Mouse (Mus musculus) inflammation-experienced regulatory T-cells, adult 16 weeks (primary cell): Measurements from ENCODE around the gene Snta1. TPM values are rescaled to one million over a fixed set of nuclear protein-coding genes. Genes with fewer than 3 reads are reported as not detected.

Experiments
- polyA plus RNA-seq: library from polyadenylated mRNA; unstranded; fragments of 100-300 nt; shearing (Covaris generic); gene quantifications from one replicate; pipeline ENCODE4 v1.2.1, GENCODE M21; 2017

Snta1 gene
- not detected for polyA plus RNA-seq

GRCm38 (mm10) chr2:154407643-154408445 is at the start of gene Snta1:
Gene Snta1 (minus strand): TSS chr2:154408099.

DNA sequence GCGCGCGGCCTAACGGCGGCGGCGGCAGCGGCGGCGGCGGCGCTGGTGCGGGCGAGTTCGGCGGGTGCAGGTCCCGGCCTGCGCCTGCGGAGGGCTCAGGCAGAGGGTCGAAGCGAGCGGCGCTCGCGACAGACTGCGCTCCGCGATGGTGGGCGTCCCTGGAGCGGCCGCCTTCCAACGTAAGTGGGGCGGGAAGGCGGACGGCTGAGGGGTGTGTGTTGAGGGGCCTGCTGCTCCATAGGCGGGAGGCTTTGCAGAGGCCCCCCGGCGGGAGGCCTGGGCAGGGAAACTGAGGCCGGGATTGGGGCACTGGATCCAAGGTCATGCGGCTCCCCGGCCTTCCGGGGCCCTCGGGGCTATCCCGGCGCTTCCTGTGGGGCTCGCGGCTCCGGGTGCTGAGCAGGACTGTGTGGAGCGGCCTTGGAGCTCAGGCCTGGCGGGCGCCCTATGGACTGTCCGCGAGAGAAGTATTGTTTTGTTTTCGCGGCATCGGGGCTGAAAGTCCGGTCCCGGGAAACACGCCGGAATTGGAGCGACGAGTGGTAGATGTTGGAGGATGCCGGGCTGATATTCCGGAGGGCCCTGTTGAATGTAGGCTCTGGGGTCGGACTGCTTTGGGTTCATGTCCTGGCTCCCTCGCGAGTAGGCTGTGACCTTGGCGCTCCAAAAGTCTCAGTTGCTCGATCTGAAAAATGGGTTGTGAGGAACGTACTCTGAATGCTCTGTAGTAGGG is 28.7 kb upstream of the Snta1 start, which contains the start of gene Cbfa2t2:
Cbfa2t2 (plus strand) TSS at position 24 of the 733 bp plus-strand sequence.

DNA sequence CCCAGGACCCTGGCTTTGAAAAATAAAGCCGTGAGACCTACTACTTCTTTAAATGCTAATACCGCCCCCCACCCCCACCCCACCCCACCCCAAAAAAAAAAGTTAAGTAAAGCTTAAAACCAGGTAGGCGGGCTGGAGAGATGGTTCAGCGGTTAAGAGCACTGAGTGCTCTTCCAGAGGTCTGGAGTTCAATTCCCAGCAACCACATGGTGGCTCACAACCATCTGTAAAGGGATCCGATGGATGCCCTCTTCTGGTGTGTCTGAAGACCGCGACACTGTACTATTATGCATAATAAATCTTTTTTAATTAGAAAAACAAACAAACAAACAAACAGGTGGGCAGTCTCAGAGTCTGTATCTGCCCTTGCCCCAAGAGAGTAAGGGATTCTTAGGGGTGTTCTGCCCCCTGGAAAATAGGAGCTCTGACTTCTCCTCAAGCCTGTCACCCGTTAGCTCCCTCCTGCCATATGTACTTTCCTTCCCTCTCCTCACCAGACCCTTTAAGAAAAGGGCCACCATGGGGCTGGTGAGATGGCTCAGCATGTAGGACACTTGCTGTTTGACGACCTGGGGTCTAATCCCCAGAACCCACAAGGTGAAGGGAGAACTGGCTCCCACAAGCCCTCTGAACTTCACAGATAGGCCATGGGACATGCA is 34.9 kb downstream of the Snta1 start, which contains the start of gene Cdk5rap1:
Cdk5rap1 (minus strand) TSS at position 169 of the 659 bp plus-strand sequence.

Other genes with a start within 250 kb of the Snta1 start
- gene Bpifa5, start 245.5 kb downstream of the Snta1 start, polyA plus RNA-seq = not detected
- not detected for gene Bpifb1, start 217.3 kb downstream of the Snta1 start, polyA plus RNA-seq
- gene Bpifb5, start 184.4 kb downstream of the Snta1 start, polyA plus RNA-seq = not detected
- not detected for gene Bpifb9a, start 150.2 kb downstream of the Snta1 start, polyA plus RNA-seq
- not detected for gene Bpifb9b, start 100.9 kb downstream of the Snta1 start, polyA plus RNA-seq
- 24.2 TPM for gene Cdk5rap1, start 35.1 kb downstream of the Snta1 start, polyA plus RNA-seq
- gene Cbfa2t2, start 28.4 kb upstream of the Snta1 start, polyA plus RNA-seq = 15.3 TPM
- not detected for gene 1700003F12Rik, start 139.0 kb upstream of the Snta1 start, polyA plus RNA-seq
- not detected for gene Actl10, start 143.7 kb upstream of the Snta1 start, polyA plus RNA-seq
- not detected for gene Necab3, start 150.8 kb upstream of the Snta1 start, polyA plus RNA-seq
- 0.80 TPM for gene E2f1, start 161.8 kb upstream of the Snta1 start, polyA plus RNA-seq
- 24.1 TPM for gene Pxmp4, start 195.6 kb upstream of the Snta1 start, polyA plus RNA-seq
- 0.74 TPM for gene Zfp341, start 205.2 kb upstream of the Snta1 start, polyA plus RNA-seq
- gene 4930519P11Rik, start 205.3 kb upstream of the Snta1 start, polyA plus RNA-seq = not detected
- gene Chmp4b, start 243.6 kb upstream of the Snta1 start, polyA plus RNA-seq = 5.5 TPM